Mouse (Mus musculus) right cerebral cortex, postnatal 36 days (tissue): ENCODE measurements at regions not wholly inside any gene's neighbourhood (a gene's known extent, or its start where the extent isn't known, plus 50 kb on each side); places are given as distances from the start of the nearest gene placed in this dataset.

Experiments
- DNase-seq, 2 experiments: peaks; one replicate each; pipeline ENCODE4 v3.0.0; 2022; ENCODE audit warnings: low spot score in 2 of 2, mixed read lengths in 1 of 2

DNA sequence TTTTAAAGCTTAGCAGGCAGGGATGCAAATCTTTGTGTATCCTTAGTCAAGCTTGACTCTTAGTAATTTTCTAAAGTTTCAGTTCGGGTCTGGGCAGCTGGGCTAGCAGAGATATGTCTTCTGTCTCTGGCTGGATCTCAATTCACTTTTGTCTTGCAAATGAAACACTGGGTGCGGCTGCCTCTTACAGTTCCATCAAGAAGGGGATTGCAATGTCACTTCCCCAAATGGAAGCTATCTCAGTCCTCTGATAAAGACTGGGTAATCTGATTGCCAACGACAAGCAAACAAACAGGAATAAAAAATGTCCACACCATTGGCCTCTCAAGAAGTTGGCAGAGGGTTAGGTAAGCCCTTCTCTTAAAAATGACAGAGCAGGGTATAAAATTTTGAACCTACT, 314.1 kb upstream of the Fam19a5 start:
- no peak for DNase-seq

DNA sequence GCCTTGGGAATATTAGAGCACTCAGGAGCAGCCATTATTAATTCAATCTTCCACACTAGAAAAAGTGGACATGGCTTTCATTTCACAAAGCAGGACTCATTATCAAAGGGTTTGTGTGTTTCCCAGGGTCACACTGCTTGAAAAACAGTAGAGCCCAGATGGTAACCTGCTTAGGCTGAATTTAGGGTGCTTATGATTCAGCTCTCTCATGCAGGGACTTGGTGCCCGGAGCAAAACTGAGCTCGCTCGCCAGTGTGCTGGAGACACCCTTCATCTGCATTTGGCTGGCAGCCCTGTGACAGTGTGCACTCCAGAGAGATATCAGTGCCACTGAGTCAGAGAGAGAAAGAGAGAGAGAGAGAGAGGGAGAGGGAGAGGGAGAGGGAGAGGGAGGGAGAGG, 308.0 kb upstream of the Fam19a5 start:
- no peak for DNase-seq

DNA sequence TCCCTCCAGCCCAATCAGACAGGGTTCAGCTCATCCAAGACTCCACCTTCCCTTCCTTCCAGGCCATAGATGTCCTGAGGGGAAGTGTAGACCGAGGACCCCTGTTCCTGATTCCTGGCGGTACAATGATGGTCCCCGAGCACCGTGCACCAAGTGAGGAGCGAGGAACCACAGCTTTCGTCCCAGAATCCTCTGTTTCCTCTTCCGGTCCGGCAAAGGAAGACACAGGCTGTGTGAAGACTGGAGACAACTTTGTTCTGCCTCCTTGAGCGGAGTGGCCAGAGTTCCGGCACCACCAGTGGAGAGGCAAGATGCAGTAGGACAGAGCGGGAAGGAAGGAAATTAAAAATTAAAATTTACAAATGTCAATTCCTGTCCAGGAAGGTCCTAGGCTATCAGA, 305.0 kb upstream of the Fam19a5 start:
- DNase-seq, result no peak

- no peak for DNase-seq
Observed at GRCm38 (mm10) chr15:87261497-87261896, 282.6 kb upstream of the Fam19a5 start.

DNA sequence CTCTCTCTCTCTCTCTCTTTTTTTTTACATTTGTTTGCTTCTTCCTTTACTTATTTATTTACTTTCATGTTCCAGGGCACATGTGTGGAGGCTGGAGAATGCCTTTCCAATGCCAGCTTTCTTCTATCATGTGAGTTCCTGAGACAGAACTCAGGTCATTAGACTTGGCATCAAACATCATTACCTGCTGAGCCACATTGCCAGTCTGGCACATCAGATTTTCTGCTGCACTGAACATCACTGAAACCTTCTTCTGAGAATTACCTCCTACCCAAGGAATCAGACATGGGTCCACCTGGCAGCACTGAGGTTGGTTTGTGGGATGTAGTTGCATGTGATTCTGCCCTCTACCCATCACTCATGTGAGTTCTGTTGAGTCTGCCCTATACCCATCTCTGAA, 279.2 kb upstream of the Fam19a5 start:
- DNase-seq, result no peak

DNA sequence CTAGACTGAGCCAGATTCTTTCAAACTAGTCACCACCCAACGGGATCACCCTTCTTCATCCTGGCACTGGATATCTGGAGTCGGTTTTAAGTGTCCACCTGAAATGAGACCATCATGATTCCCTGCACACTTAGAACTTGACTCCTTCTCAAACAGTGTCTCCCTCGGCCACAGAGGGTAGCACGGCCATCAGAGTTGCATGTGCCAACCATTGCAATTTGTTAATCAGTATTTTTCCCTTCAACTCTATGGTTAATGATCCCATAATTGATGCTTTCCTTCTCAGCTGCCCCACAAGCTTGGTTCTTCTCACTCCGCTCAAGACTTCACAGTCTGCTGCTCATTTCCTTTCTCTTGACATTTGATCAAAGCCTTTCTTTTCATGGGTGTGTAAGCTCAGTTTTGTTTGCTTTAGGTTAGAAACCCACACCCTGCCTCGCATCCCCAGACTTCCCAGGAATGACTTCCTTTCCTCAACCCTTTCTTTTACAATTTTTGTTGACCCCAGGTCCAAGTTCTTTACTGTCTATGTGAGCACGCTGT, 253.0 kb upstream of the Fam19a5 start:
- no peak for DNase-seq

DNA sequence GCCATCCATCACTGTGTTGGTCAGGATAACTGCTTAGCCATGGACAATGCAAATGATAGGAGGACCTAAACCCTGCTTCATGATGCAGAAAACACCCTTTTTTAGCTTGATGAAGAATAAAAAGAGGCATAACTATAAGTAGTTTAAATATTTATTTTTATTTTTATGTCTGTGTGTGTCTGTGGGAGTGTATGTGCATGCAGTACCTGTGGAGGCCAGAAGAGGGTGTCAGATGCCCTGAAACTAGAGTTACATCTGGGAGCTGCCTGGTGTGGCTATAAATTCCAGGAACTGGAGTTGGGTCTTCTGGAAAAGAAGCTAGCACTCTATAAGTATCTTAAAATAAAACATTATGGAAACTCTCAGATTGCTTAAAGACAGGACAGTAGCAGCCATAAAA, 224.2 kb upstream of the Fam19a5 start:
- no peak for DNase-seq

DNA sequence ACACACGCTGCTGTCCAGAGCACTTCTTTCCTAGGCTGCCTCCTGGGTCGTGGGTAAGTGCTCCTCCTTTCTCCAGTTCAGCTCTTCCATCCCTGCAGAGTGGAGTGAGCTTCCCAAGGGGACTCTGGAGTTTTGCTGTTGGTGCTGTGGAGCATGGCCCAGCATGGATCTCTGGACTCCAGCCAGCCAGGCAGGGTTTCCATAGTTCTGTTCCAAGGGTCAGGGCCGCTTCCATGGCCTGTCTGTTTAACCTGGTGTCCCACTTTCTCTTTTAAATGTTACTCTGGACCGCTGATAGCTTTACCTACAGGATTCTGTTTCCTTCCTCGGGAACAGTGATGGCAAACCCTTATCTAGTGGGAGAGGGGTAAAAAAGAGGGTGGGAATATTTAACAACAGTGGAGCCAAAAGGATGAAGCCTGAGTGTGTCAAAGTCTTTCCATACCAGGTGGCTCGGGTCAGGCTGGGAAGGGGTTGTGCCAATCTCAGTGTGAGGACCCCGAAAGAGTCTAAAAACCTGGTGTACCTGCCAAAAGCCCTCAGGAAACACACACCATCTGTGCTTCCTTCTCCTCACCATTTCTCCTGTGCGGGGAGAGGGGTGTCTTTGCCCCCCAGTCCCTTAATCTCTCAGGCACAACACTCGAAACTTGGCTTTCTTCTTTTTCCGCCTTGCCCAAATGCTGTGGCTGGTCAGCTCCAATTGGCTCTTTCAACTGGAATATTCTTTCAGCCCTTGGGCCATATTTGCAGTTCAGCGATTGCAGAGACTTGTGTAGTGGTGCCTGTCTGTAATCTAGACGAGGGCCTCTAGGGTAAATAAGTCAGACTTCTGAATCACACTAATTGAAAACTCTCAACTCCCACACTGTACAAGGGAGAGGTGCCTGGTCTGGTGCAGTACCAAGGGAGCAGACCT, 222.8 kb upstream of the Fam19a5 start:
- no peak for DNase-seq

DNA sequence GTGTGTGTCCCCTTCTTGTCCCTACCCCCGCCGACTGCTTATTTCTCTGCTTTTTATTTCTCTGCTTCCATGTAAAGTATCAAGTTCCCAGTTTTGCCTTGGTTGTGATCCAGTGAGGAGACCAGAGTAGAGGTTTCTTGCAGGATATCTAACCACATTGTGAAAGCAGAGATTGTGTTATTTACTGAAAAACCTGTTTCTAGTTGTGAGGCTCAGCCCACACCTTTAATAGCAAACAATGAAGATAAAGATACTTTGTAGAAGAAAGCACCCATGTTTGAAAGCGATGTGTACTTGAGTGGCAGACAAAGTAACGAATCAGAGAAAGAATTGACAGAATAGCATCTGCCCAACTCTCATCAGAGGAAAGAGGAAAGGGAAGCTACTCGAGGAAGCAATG, 218.7 kb upstream of the Fam19a5 start:
- DNase-seq, result no peak

DNA sequence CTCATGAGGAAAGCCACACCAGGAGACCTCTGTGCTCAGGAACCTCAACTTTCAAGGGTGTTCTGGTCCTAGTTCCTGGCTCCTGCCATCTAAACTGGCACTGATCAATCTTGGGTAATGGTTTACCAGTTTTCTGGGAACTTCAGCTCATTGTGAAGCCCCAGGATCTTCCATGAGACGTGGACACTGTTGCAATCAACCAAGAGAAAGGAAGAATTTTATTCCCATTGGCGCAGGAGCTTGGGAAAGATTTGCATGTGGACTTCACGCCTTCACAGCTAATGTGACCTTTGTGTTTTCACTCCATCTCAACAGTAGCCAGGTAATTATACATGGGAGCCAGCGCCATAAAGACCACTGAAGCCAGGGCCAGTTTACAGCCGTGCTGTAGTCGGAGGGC, 217.8 kb upstream of the Fam19a5 start:
- DNase-seq, result no peak

DNA sequence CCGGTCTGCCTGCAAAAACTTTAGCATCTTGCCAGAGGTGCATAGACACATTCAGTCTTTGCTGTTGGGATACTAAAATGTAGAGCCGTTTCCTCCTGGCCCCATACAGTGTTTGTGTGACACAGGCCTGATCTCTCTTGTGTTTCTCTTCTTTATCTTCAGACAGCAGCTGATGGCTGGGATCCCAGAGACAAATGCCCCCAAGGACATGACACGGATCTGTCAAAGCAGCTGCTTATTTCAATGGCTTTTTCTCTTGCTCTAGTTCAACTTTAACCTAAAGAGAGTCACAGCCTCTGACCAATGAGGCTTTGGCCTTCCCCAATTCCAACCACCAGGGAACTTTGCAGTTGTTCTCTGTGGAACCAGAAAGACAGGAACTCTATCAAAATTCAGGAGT, 211.7 kb upstream of the Fam19a5 start:
- DNase-seq, result no peak

DNA sequence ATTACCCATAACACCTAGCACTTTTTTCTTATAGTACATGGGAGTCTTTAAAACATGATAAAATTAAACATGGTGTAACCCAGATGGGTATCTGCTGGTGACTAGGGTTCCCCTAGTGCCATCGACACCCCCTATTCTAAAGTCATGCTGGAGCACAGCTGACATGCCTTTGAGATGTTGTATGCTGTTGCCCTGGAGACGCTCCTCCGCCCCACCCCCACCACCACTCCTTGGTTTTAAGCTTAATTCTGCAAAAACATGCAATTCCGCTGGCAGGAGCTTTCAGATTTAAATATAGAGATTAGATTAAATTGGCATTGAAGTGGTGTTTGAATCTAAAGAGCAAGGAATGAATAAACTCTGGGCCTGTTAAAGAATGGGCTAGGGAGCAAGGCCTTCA, 210.6 kb upstream of the Fam19a5 start:
- no peak for DNase-seq

- DNase-seq, result no peak
Observed at GRCm38 (mm10) chr15:87334430-87334829, 209.7 kb upstream of the Fam19a5 start.

- no peak for DNase-seq
Observed at GRCm38 (mm10) chr15:87335324-87335723, 208.8 kb upstream of the Fam19a5 start.

DNA sequence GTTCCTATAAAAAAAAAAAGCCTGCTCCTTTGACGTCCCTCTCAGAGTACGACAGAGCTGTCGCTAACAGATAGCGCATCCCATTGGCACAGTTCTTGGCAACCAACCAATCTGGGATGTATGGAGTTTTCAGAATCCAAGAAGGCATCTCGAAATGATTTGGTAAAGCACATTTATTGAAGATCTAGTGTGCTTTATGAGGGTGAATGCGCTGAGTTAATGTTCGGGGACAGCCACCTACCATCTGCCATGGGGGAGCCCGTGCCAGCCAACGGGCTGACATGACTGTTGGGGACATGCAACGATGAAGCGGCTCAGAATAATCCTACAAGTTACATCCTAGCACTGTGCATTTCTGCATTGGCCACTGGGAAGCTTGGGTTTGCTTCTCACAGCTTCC, 208.4 kb upstream of the Fam19a5 start:
- no peak for DNase-seq

- DNase-seq, result no peak
Observed at GRCm38 (mm10) chr15:87339904-87340303, 204.2 kb upstream of the Fam19a5 start.

DNA sequence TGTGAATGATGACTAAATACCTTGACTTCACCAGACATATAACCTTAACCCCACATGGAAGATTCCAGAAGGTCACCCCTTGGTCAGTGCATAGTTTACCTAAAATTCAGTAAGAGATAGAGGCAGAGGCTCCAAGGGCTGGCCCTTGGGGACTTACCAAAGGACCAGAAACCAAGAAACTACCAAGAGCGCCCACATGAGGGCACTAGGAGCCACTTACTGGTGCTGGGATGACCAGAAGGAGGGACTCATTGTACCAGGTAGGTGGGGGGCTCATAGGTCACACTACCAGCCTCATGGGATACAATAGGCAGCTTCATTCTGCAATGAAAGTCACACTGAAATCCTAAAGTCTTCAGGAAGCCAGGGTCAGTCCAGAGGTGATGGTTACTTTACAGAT, 201.4 kb upstream of the Fam19a5 start:
- no peak for DNase-seq

- no peak for DNase-seq
Observed at GRCm38 (mm10) chr15:87345826-87346225, 198.3 kb upstream of the Fam19a5 start.

GRCm38 (mm10) chr15:87349533-87350247, 194.4 kb upstream of the Fam19a5 start:
- no peak for DNase-seq

- DNase-seq, result no peak
Observed at GRCm38 (mm10) chr15:87352812-87353211, 191.3 kb upstream of the Fam19a5 start.

DNA sequence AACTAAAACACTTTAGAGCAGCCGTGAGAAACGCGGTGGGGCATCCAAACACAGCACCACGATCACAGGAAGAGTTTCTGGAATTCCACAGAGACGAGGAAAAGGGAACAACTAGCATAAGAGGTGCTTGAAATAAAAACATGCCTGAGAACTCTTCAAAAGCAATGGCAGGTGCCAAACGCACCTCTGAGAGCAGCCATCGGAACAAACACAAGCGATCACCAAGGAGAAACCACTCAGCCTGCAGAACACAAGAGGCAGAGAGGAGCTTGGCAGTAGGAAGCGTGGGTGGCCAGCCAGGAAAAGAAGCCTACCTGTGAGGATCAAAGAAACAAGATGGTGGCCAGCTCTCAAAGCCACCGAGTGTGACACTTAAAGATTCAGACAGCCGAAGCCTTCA, 190.2 kb upstream of the Fam19a5 start:
- no peak for DNase-seq

DNA sequence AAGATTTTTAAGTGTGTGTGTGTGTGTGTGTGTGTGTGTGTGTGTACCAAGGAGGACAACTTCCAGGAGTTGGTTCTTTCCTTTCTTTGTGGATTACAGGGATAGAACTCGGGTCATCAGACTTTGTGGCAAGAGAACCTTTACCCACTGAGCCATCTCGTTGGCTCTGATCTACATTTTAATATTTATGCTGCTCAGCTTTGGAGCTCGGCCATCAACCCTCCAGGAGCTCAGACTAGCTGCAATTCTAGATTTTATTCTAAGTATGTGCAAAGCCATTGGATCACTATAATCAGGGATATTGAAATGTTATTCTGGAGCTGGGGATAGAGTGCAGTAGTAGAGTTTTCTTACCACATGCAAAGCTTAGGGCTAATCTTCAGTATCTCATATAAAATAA, 183.6 kb upstream of the Fam19a5 start:
- no peak for DNase-seq
